Mouse (Mus musculus): ENCODE measurements around the gene Eif3f. TPM values are rescaled to one million over a fixed set of nuclear protein-coding genes. Genes with fewer than 3 reads are reported as not detected.
A peak's percentile ranks its signal among the peaks of the same experiment; 100 is the strongest.

The Eif3f gene
- polyA plus RNA-seq, 1 experiment: 96.9 TPM

DNA sequence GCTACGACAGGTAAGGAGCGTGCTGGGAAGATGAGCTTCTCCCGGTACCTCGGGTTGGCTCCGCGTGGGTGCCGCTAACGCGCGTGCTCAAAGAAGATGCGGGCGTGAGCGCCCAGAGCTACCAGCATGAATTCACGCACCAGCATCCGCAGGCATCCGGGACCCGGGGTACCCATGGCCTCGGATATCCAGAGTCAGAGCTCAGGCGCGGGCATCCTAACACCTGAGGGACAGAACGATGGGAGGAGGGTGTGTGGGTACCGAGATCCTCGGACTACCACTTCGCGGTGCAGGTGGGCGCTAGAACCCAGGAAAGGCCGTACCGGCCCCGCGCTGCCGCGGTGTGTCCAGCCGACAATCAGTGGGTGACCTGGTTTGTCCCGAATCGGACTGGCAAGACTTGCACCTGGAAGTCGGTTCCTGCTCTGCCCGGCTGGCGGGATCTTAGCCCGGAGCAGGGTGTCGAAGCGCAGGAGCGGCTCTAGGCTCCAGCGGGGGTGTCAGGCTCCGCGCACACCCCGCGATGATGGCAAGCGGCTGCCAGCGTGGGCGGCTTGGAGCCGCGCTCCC lies 16.6 kb downstream of the Eif3f start:
- Histone ChIP-seq H3K27ac (ENCODE audit: insufficient read depth, low read length) (peak overlapping the region; percentile 11; the same call in 1 of the 2 replicates), H3K27me3 (ENCODE audit: control insufficient read depth, insufficient read depth, low read length) (no peaks in the 10 kb centered on the region), H3K4me3 (replicated peaks; ENCODE audit: insufficient read depth, low read depth, low read length) (peak overlapping the region; percentile 70), H3K4me1 (ENCODE audit: control insufficient read depth, insufficient read depth, low read length) (no peaks in the 10 kb centered on the region)
- DNase-seq: peak; percentile 68 to 74
- TF ChIP-seq CTCF (IDR thresholded peaks at IDR 0.05; ENCODE audit: borderline replicate concordance, insufficient read depth, low read depth, low read length): no peak
- peak; percentile 14; the same call in 1 of the 2 replicates for TF ChIP-seq POLR2A (IDR thresholded peaks at IDR 0.05; ENCODE audit: borderline replicate concordance, insufficient read depth, low read length)
- WGBS: 1% methylated on average over 52 of the region's 52 CpGs

DNA sequence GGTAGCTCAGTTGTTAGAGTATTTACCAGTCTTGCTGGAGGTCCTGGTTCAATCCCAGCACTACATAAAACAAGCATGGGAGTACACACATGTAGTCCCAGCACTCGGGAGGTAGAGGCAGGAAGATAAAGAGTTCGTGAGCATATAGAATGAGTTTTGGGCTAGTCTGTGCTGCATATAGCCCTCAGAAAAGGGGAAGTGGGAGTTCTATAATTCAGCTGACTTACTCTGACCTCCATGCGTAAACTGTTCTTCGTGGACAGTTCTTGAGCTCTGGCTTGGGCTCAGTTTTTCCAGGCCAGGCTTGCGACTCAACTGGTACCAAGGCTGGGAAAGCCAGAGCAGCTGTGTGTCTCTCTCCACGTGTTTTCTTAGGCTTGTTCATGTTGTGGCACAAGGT lies 18.6 kb downstream of the Eif3f start:
- Histone ChIP-seq H3K27ac (ENCODE audit: insufficient read depth, low read length) (no peak overlapping the region), H3K27me3 (ENCODE audit: control insufficient read depth, insufficient read depth, low read length) (no peaks in the 10 kb centered on the region), H3K4me1 (ENCODE audit: control insufficient read depth, insufficient read depth, low read length) (no peaks in the 10 kb centered on the region), H3K4me3 (replicated peaks; ENCODE audit: insufficient read depth, low read depth, low read length) (no peak overlapping the region)
- no peak for TF ChIP-seq CTCF (IDR thresholded peaks at IDR 0.05; ENCODE audit: borderline replicate concordance, insufficient read depth, low read depth, low read length)
- no peak for TF ChIP-seq POLR2A (IDR thresholded peaks at IDR 0.05; ENCODE audit: borderline replicate concordance, insufficient read depth, low read length)
- WGBS: 87% methylated on average over 6 of the region's 6 CpGs
- DNase-seq: no peak

DNA sequence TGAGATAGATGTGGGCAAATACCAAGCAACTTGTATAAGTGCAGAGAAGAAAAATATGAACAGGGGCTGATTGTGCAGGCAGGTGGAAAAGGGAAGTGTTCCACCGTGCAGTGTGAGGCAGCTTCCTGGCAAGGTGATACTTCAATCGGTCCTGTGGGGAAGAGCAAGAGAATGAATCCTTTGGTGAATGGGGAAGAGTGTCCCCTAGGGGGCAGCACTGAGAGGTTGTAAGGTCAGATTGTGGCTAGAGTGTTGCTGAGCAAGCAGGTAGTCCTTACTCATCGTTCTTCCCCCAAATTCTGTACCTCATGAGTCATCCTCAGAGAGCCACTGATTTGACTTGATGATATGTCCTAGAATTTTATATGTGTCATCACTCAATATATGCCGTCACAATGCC lies 20.0 kb downstream of the Eif3f start:
- H3K4me1 ChIP-seq (ENCODE audit: control insufficient read depth, insufficient read depth, low read length): no peaks in the 10 kb centered on the region
- no peak overlapping the region for H3K4me3 ChIP-seq (replicated peaks; ENCODE audit: insufficient read depth, low read depth, low read length)
- no peaks in the 10 kb centered on the region for H3K27me3 ChIP-seq (ENCODE audit: control insufficient read depth, insufficient read depth, low read length)
- TF ChIP-seq CTCF (IDR thresholded peaks at IDR 0.05; ENCODE audit: borderline replicate concordance, insufficient read depth, low read depth, low read length) (peak; percentile 49), POLR2A (IDR thresholded peaks at IDR 0.05; ENCODE audit: borderline replicate concordance, insufficient read depth, low read length) (no peak)
- no peak overlapping the region for H3K27ac ChIP-seq (ENCODE audit: insufficient read depth, low read length)
- no peak for DNase-seq
- WGBS: 54% methylated on average over 4 of the region's 4 CpGs

DNA sequence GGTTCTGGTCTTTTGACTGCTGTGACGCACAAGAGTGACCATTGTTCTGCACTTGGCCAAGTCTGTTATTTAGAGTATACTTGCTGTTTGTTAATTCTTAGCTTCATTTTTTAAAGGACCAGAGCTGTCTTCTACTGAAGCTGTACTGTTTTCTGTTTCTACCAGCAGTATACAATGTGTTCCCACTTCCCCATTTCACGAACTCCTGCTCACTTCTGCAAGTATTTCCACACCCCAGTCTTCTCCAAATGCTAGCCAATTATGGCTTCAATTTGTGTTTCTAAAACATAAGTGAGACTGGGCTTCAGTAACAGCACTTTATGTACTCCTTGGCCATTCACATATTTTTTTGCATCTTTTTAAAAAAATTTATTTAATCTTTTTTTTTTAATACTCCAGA lies 23.5 kb downstream of the Eif3f start:
- Histone ChIP-seq H3K4me3 (replicated peaks; ENCODE audit: insufficient read depth, low read depth, low read length) (no peak overlapping the region), H3K27me3 (ENCODE audit: control insufficient read depth, insufficient read depth, low read length) (no peaks in the 10 kb centered on the region), H3K4me1 (ENCODE audit: control insufficient read depth, insufficient read depth, low read length) (no peaks in the 10 kb centered on the region), H3K27ac (ENCODE audit: insufficient read depth, low read length) (no peak overlapping the region)
- no peak for TF ChIP-seq CTCF (IDR thresholded peaks at IDR 0.05; ENCODE audit: borderline replicate concordance, insufficient read depth, low read depth, low read length)
- TF ChIP-seq POLR2A (IDR thresholded peaks at IDR 0.05; ENCODE audit: borderline replicate concordance, insufficient read depth, low read length): no peak
- no peak for DNase-seq
- WGBS: 76% methylated on average over 2 of the region's 2 CpGs

DNA sequence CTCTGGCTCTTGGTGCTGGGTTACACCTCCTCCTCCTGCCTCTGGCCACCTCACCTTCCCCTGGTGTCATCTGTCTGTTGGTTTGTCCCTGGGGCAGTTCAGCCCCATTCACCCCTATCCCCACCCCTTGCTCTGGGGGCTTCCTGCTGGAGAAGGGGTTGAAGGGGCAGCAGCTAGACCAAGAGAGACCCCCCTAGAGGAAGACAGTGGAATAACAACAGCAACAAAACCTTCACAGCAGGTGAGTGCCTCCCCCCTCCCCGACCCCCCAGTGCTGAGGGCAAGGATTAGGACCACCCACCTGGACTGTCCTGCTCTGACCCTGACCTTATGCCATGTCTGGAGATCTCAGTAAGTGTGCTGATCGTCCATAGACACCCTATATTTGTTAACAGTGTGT lies 31.8 kb downstream of the Eif3f start:
- no peak overlapping the region for H3K4me3 ChIP-seq (replicated peaks; ENCODE audit: insufficient read depth, low read depth, low read length)
- peaks cover 4% of the 10 kb centered on the region for H3K4me1 ChIP-seq (ENCODE audit: control insufficient read depth, insufficient read depth, low read length)
- no peaks in the 10 kb centered on the region for H3K27me3 ChIP-seq (ENCODE audit: control insufficient read depth, insufficient read depth, low read length)
- no peak for DNase-seq
- TF ChIP-seq POLR2A (IDR thresholded peaks at IDR 0.05; ENCODE audit: borderline replicate concordance, insufficient read depth, low read length) (no peak), CTCF (IDR thresholded peaks at IDR 0.05; ENCODE audit: borderline replicate concordance, insufficient read depth, low read depth, low read length) (peak; percentile 37; the same call in 1 of the 2 replicates)
- H3K27ac ChIP-seq (ENCODE audit: insufficient read depth, low read length): no peak overlapping the region
- whole genome bisulfite sequencing: 27% methylated on average over 2 of the region's 2 CpGs

DNA sequence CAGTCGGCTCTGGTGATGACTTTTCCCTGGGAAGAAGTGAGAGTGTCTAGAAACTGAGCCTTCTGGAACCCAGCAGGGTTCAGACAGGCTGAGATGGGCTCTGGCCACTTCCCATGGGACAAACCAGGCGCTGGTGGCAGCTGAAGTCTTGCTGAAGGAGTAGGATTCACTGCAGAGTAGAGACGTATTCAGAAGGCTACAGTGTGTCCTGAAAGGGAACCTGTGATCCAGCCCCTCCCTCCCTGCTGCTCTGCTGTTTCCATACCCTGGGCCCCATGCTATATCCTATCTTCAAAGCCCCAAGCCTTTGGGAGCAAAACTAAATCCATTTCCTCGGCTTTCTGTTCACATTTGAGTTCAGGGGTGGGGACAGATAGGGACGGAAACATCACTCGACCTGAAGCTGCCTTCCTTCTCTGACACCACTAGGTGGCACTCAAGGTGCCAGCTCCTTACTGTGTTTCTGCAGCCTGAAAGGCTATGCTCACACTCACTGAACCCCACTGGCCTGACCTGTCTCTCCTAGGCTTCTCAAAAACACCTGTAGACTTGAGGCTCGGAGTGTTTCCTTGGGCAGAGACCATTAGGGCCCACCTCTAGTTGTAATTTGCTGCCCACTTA lies 32.6 kb downstream of the Eif3f start:
- TF ChIP-seq CTCF (IDR thresholded peaks at IDR 0.05; ENCODE audit: borderline replicate concordance, insufficient read depth, low read depth, low read length) (peak; percentile 97), POLR2A (IDR thresholded peaks at IDR 0.05; ENCODE audit: borderline replicate concordance, insufficient read depth, low read length) (no peak)
- H3K4me3 ChIP-seq (replicated peaks; ENCODE audit: insufficient read depth, low read depth, low read length): no peak overlapping the region
- H3K4me1 ChIP-seq (ENCODE audit: control insufficient read depth, insufficient read depth, low read length): peaks cover 9% of the 10 kb centered on the region
- 20% methylated on average over 7 of the region's 7 CpGs for WGBS
- peak; percentile 73 to 76 for DNase-seq
- H3K27ac ChIP-seq (ENCODE audit: insufficient read depth, low read length): no peak overlapping the region
- H3K27me3 ChIP-seq (ENCODE audit: control insufficient read depth, insufficient read depth, low read length): no peaks in the 10 kb centered on the region

DNA sequence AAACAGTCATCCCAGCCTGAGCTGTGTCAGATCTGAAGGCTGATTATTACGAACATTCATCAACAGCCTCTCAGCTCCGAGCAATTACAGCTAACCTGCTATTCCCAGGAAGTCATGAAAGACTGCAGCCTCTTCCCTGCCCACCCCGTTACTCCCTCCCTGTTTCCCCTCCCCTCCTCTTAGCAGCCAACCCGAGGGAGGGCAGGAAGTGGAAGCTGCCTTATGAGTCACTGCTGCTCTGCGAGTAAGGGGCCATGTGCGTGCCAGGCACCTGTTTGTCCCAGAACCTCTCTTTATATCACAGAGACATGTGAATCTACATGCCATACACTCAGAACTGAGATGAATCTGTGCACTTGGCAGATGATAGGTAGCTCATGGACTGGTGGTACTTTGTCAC lies 34.0 kb downstream of the Eif3f start:
- DNase-seq: no peak
- peaks cover 21% of the 10 kb centered on the region for H3K4me1 ChIP-seq (ENCODE audit: control insufficient read depth, insufficient read depth, low read length)
- no peak for TF ChIP-seq POLR2A (IDR thresholded peaks at IDR 0.05; ENCODE audit: borderline replicate concordance, insufficient read depth, low read length)
- TF ChIP-seq CTCF (IDR thresholded peaks at IDR 0.05; ENCODE audit: borderline replicate concordance, insufficient read depth, low read depth, low read length): no peak
- WGBS: 57% methylated on average over 6 of the region's 6 CpGs
- no peak overlapping the region for H3K27ac ChIP-seq (ENCODE audit: insufficient read depth, low read length)
- no peak overlapping the region for H3K4me3 ChIP-seq (replicated peaks; ENCODE audit: insufficient read depth, low read depth, low read length)
- H3K27me3 ChIP-seq (ENCODE audit: control insufficient read depth, insufficient read depth, low read length): no peaks in the 10 kb centered on the region

DNA sequence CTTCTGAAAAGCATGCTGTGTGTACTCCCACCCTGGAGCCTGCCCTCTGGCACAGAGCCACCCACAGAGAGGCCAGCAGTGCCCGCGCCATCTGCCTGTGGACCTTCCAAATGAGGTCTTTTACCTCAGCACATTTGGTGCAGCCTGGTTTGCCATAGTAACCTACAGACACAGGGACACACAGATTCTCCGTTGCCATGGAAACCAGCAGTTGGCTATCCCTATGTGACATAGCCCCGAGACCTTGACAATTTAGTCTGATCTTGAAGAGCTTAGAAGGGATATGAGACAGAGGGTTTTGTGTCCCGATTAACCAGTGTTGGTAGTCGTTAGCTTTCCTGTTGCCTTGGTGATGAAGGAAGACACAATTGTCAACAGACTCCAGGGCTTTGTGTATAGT lies 38.1 kb downstream of the Eif3f start:
- WGBS: 9% methylated on average over 6 of the region's 6 CpGs
- TF ChIP-seq CTCF (IDR thresholded peaks at IDR 0.05; ENCODE audit: borderline replicate concordance, insufficient read depth, low read depth, low read length): no peak
- TF ChIP-seq POLR2A (IDR thresholded peaks at IDR 0.05; ENCODE audit: borderline replicate concordance, insufficient read depth, low read length): no peak
- H3K27me3 ChIP-seq (ENCODE audit: control insufficient read depth, insufficient read depth, low read length): no peaks in the 10 kb centered on the region
- peaks cover 16% of the 10 kb centered on the region for H3K4me1 ChIP-seq (ENCODE audit: control insufficient read depth, insufficient read depth, low read length)
- no peak overlapping the region for H3K4me3 ChIP-seq (replicated peaks; ENCODE audit: insufficient read depth, low read depth, low read length)
- no peak overlapping the region for H3K27ac ChIP-seq (ENCODE audit: insufficient read depth, low read length)
- peak; percentile 54 to 69 for DNase-seq
